Mouse (Mus musculus): ENCODE results near the gene Gm10721.
"Not testable (repeated sequence)": the region's sequence is repeated elsewhere in the genome, so short reads cannot be mapped to it uniquely, and the experiment has no call there.

- not testable (repeated sequence) for TF ChIP-seq POLR2A (IDR thresholded peaks at IDR 0.05; ENCODE audit: borderline replicate concordance, extremely low read depth, low read depth, low read length); CTCF (IDR thresholded peaks at IDR 0.05; ENCODE audit: insufficient read depth, low read length)
Measured at GRCm38 (mm10) chr9:3001006-3001405, 11.9 kb upstream of the Gm10721 start.
